Mouse (Mus musculus) neural tube, embryonic 12.5 days (tissue): ENCODE results near the gene Sost. TPM values are rescaled to one million over a fixed set of nuclear protein-coding genes. Genes with fewer than 3 reads are reported as not detected.

Experiments
- ATAC-seq: fragments of 200-750 bp; cut with Nextera tagmentation; 2 replicates; pipeline ENCODE4 v1.8.0; 2017; ENCODE audit warnings: low read depth, mild to moderate bottlenecking, moderate TSS enrichment, moderate library complexity; ENCODE audit not compliant: low FRiP score
- H3K27ac ChIP-seq: fragments of 300-500 bp; sonication (generic); 2 replicates; pipeline ENCODE4 v1.5.1; 2016
- H3K27me3 ChIP-seq: fragments of 300-500 bp; sonication (generic); replicated peaks from 2 replicates; pipeline ENCODE4 v1.6.1; 2016; ENCODE audit warnings: mild to moderate bottlenecking
- H3K36me3 ChIP-seq: fragments of 300-500 bp; sonication (generic); 2 replicates; pipeline ENCODE4 v1.6.1; 2016; ENCODE audit warnings: mild to moderate bottlenecking
- H3K4me1 ChIP-seq: fragments of 300-500 bp; sonication (generic); 2 replicates; pipeline ENCODE4 v1.6.1; 2016
- H3K4me2 ChIP-seq: fragments of 300-500 bp; sonication (generic); replicated peaks from 2 replicates; pipeline ENCODE4 v1.6.1; 2016; ENCODE audit warnings: mild to moderate bottlenecking
- H3K4me3 ChIP-seq: fragments of 300-500 bp; sonication (generic); 2 replicates; pipeline ENCODE4 v1.5.1; 2016
- H3K9ac ChIP-seq: fragments of 300-500 bp; sonication (generic); 2 replicates; pipeline ENCODE4 v1.6.1; 2016; ENCODE audit warnings: mild to moderate bottlenecking
- H3K9me3 ChIP-seq: fragments of 300-500 bp; sonication (generic); 2 replicates; pipeline ENCODE4 v1.6.1; 2016; ENCODE audit warnings: mild to moderate bottlenecking
- WGBS: fragments of 180-500 bp; shearing (Covaris S2); methylation state at CpG from one replicate; pipeline ENCODE4 v1.1.7; 2016; 5-methylcytosine and 5-hydroxymethylcytosine counted together
- polyA plus RNA-seq: library from polyadenylated mRNA; unstranded; fragments of >200 nt; fragmentation: Nextera tagmentation; extraction: Ambion mirVana; gene quantifications from 2 replicates; pipeline ENCODE4 v1.2.1, GENCODE M21; 2016

Sost gene
- polyA plus RNA-seq, 1 experiment from 2014 or later, result 0.20 TPM

DNA sequence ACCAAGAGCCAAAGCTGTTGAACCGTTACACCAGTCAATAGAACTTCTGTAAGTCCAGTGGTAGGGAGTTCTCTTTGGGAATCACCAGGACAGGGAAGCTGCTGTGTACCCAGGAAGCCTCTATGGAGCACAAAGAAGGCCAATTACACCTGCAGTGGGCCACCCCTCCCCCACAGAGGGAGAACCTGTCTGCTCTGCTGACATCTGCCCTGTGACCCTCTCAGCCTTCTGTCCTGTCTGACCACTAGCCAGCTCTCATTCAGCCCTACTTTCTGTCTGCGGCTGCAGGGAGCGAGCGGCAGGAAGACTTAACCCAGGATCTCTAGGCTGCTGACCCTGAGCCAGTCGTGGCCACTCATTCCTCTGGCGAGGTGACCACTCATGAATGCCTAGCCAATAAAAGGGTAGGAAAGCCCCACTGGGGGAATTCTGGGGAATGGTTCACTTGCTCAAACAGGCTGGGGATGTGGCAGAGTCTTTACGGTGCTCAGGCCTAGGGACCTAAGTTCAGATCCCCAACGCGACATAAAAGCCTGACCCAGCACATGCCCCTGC, 13.9 kb upstream of the Sost start:
- H3K4me1 ChIP-seq, result peaks cover 16% of the 10 kb centered on the region
- H3K4me3 ChIP-seq, result no peak overlapping the region
- WGBS, result 76% methylated on average over 9 of the region's 9 CpGs
- no peaks in the 10 kb centered on the region for H3K27me3 ChIP-seq
- no peak overlapping the region for H3K9ac ChIP-seq
- no peaks in the 10 kb centered on the region for H3K9me3 ChIP-seq
- H3K36me3 ChIP-seq, result no peaks in the 10 kb centered on the region
- no peak overlapping the region for H3K27ac ChIP-seq
- no peak overlapping the region for H3K4me2 ChIP-seq
- ATAC-seq, result no peak

- no peaks in the 10 kb centered on the region for H3K36me3 ChIP-seq
- no peak for ATAC-seq
- no peak overlapping the region for H3K9ac ChIP-seq
- H3K27ac ChIP-seq, result no peak overlapping the region
- no peak overlapping the region for H3K4me2 ChIP-seq
- peaks cover 6% of the 10 kb centered on the region for H3K4me1 ChIP-seq
- WGBS, result 88% methylated on average over 5 of the region's 5 CpGs
- H3K9me3 ChIP-seq, result no peaks in the 10 kb centered on the region
- no peak overlapping the region for H3K4me3 ChIP-seq
- no peaks in the 10 kb centered on the region for H3K27me3 ChIP-seq
Observed at GRCm38 (mm10) chr11:101979140-101979539, 12.3 kb upstream of the Sost start.

DNA sequence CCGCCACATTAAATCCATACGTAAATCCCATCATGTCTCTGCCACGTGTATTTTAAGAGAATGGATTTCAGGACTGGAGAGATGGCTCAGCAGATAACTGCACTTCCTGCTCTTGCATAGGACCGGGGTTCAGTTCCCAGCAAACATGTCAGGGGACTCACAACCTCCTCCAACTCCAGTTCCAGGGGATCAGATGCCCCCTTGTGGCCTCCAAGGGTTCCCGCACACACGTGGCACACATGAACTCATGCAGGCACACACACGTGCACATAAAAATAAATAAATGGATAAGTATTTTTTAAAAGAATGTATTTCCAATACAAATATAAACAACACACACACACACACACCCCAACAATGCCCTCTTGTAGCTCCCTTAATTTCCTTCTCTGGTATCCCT, 10.1 kb upstream of the Sost start:
- 96% methylated on average over 7 of the region's 7 CpGs for WGBS
- no peak overlapping the region for H3K4me3 ChIP-seq
- peaks cover 3% of the 10 kb centered on the region; the same call in 1 of the 2 replicates for H3K4me1 ChIP-seq
- no peak for ATAC-seq
- no peaks in the 10 kb centered on the region for H3K9me3 ChIP-seq
- H3K27me3 ChIP-seq, result no peaks in the 10 kb centered on the region
- no peaks in the 10 kb centered on the region for H3K36me3 ChIP-seq
- no peak overlapping the region for H3K4me2 ChIP-seq
- no peak overlapping the region for H3K9ac ChIP-seq
- H3K27ac ChIP-seq, result no peak overlapping the region

DNA sequence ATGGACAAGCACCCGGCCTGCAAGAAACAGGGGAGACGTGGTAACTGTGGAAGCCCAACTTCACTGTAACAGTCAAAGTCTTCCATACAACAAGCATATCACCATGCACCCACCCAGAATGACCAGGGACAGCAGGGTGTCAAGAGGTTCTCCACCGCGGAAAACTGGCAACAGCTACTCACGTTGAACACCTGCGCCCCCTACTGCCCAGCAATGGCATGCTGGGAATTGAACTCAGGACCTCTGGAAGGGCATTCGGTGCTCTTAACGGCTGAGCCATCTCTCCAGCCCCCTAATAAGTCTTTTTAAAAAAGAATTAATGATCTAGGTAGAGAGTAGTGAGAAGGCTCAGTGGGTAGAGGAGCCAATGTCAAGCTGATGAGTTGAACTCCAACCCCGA, 8.1 kb upstream of the Sost start:
- no peak overlapping the region for H3K9ac ChIP-seq
- no peaks in the 10 kb centered on the region for H3K27me3 ChIP-seq
- no peak overlapping the region for H3K27ac ChIP-seq
- ATAC-seq, result no peak
- no peaks in the 10 kb centered on the region for H3K9me3 ChIP-seq
- no peak overlapping the region for H3K4me2 ChIP-seq
- H3K36me3 ChIP-seq, result no peaks in the 10 kb centered on the region
- H3K4me1 ChIP-seq, result peaks cover 3% of the 10 kb centered on the region; the same call in 1 of the 2 replicates
- no peak overlapping the region for H3K4me3 ChIP-seq
- 54% methylated on average over 9 of the region's 9 CpGs for WGBS

- H3K9ac ChIP-seq, result no peak overlapping the region
- H3K27ac ChIP-seq, result no peak overlapping the region
- no peaks in the 10 kb centered on the region for H3K9me3 ChIP-seq
- H3K36me3 ChIP-seq, result no peaks in the 10 kb centered on the region
- ATAC-seq, result no peak
- H3K4me1 ChIP-seq, result peaks cover 3% of the 10 kb centered on the region; the same call in 1 of the 2 replicates
- 49% methylated on average over 6 of the region's 6 CpGs for WGBS
- no peak overlapping the region for H3K4me2 ChIP-seq
- H3K4me3 ChIP-seq, result no peak overlapping the region
- no peaks in the 10 kb centered on the region for H3K27me3 ChIP-seq
Observed at GRCm38 (mm10) chr11:101974181-101974580, 7.4 kb upstream of the Sost start.

DNA sequence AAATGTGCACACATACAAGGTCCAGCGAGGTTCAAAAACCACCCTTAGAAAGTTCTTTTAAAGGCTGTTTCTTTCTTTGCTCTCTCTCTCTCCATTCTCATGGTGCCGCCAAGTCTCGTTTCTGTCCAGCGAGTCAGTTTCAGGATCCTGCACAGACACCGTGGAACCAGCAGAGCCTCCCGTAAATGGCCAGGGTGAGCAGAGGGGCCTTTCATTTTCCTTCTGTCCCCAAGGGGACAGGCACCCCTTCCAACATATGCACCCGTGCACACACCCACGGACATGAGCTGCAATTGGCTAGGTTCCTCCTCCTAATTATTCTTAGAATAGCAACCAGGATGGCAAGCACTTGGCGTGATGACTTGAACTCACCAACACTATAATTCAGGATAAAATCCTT, 6.7 kb upstream of the Sost start:
- Histone ChIP-seq H3K4me3 (no peak overlapping the region), H3K9ac (no peak overlapping the region), H3K27me3 (no peaks in the 10 kb centered on the region), H3K9me3 (no peaks in the 10 kb centered on the region), H3K4me1 (peaks cover 5% of the 10 kb centered on the region), H3K4me2 (no peak overlapping the region), H3K36me3 (no peaks in the 10 kb centered on the region), H3K27ac (no peak overlapping the region)
- ATAC-seq, result no peak
- WGBS, result 76% methylated on average over 9 of the region's 9 CpGs

DNA sequence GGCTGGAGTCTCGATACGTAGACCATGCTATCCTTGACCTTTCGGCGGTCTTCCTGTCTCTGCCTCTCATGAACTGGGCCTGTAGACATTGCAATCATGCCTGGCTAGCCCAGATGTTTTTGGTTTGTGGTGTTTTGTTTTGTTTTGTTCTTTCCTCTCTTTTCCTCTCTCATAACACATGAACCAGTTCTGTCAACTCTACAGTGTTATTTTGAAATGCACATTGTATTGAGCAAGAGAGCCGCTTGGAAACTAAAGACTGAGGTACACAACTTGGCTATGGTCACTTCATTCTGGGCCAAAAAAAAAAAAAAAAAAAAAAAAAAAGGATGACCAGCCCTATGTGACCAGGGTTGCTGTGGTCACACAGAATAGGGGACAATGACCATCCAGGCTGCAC, 5.8 kb upstream of the Sost start:
- Histone ChIP-seq H3K27me3 (peaks cover 5% of the 10 kb centered on the region; the same call in 1 of the 2 replicates), H3K9me3 (no peaks in the 10 kb centered on the region), H3K9ac (no peak overlapping the region), H3K27ac (no peak overlapping the region), H3K4me2 (no peak overlapping the region), H3K4me3 (no peak overlapping the region), H3K4me1 (peaks cover 6% of the 10 kb centered on the region), H3K36me3 (no peaks in the 10 kb centered on the region)
- no peak for ATAC-seq
- WGBS, result 96% methylated on average over 5 of the region's 5 CpGs

- peaks cover 9% of the 10 kb centered on the region; the same call in 1 of the 2 replicates for H3K27me3 ChIP-seq
- H3K9ac ChIP-seq, result no peak overlapping the region
- H3K9me3 ChIP-seq, result no peaks in the 10 kb centered on the region
- H3K27ac ChIP-seq, result no peak overlapping the region
- no peak overlapping the region for H3K4me3 ChIP-seq
- H3K4me2 ChIP-seq, result no peak overlapping the region
- H3K4me1 ChIP-seq, result peaks cover 11% of the 10 kb centered on the region
- 80% methylated on average over 3 of the region's 3 CpGs for WGBS
- H3K36me3 ChIP-seq, result no peaks in the 10 kb centered on the region
- ATAC-seq, result no peak
Observed at GRCm38 (mm10) chr11:101972097-101972496, 5.3 kb upstream of the Sost start.

GRCm38 (mm10) chr11:101971410-101971809, 4.6 kb upstream of the Sost start:
- ATAC-seq, result no peak
- Histone ChIP-seq H3K27me3 (peaks cover 16% of the 10 kb centered on the region), H3K4me1 (peaks cover 14% of the 10 kb centered on the region), H3K27ac (no peak overlapping the region), H3K36me3 (no peaks in the 10 kb centered on the region), H3K4me3 (no peak overlapping the region), H3K4me2 (no peak overlapping the region), H3K9me3 (no peaks in the 10 kb centered on the region), H3K9ac (no peak overlapping the region)
- 46% methylated on average over 3 of the region's 3 CpGs for WGBS

DNA sequence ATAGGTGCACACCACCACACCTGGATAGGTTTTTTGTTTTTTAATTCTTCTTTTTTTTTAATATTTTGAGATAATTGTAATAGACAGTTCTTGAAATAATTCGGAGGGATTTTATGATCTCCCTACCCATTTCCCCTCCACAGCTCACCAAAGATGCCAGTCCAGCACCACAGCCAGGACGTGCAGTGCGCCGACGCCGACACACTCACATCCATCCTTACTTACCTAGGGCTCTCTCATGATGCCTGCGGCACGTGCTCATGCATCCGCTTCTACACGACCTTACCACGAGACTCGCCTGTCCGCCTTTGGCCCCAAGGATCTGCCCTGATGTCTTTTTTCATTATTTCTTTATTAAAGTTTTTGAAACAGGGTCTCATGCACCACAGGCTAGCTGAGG, 3.0 kb upstream of the Sost start:
- Histone ChIP-seq H3K27ac (no peak overlapping the region), H3K9ac (no peak overlapping the region), H3K9me3 (no peaks in the 10 kb centered on the region), H3K27me3 (peaks cover 32% of the 10 kb centered on the region), H3K36me3 (no peaks in the 10 kb centered on the region), H3K4me1 (peaks cover 26% of the 10 kb centered on the region), H3K4me3 (no peak overlapping the region), H3K4me2 (no peak overlapping the region)
- ATAC-seq, result no peak
- WGBS, result 83% methylated on average over 13 of the region's 13 CpGs

DNA sequence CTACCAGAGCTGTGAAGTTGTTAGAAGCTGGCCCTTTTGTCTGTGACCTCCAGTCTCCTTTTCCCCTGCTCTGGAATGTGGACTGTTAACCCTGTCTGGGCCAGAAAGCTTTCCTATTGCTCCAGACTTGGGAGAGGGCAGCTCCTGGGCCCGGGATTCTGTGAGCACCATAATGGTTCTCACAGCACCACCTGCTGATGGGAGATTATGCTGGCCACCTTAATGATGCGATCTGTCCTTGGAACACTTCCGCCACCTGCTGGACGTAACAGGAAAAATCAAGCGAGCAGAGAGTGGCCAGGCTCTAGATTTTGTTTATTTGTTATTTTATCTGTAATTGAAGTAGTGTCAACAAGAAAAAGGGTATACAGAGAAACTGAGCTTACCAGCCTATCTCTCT, 2.0 kb upstream of the Sost start:
- Histone ChIP-seq H3K4me1 (peaks cover 36% of the 10 kb centered on the region), H3K4me3 (no peak overlapping the region), H3K9me3 (no peaks in the 10 kb centered on the region), H3K27me3 (peaks cover 42% of the 10 kb centered on the region), H3K4me2 (no peak overlapping the region), H3K27ac (no peak overlapping the region), H3K9ac (no peak overlapping the region), H3K36me3 (no peaks in the 10 kb centered on the region)
- WGBS, result under 1% methylated on average over 5 of the region's 5 CpGs
- no peak for ATAC-seq

- H3K4me1 ChIP-seq, result peaks cover 41% of the 10 kb centered on the region
- H3K36me3 ChIP-seq, result no peaks in the 10 kb centered on the region
- WGBS, result 4% methylated on average over 7 of the region's 7 CpGs
- no peak for ATAC-seq
- no peak overlapping the region for H3K4me3 ChIP-seq
- peaks cover 47% of the 10 kb centered on the region for H3K27me3 ChIP-seq
- no peak overlapping the region for H3K27ac ChIP-seq
- H3K4me2 ChIP-seq, result 0 out of 2 replicates have a peak overlapping the region, but pooled peaks have one; percentile 1
- no peaks in the 10 kb centered on the region for H3K9me3 ChIP-seq
- no peak overlapping the region for H3K9ac ChIP-seq
Observed at GRCm38 (mm10) chr11:101968311-101968710, 1.5 kb upstream of the Sost start.

GRCm38 (mm10) chr11:101965553-101965952, 1.3 kb downstream of the Sost start:
- Histone ChIP-seq H3K9ac (no peak overlapping the region), H3K4me3 (no peak overlapping the region), H3K4me2 (no peak overlapping the region), H3K4me1 (peaks cover 50% of the 10 kb centered on the region), H3K27ac (no peak overlapping the region), H3K9me3 (no peaks in the 10 kb centered on the region), H3K27me3 (peaks cover 73% of the 10 kb centered on the region), H3K36me3 (no peaks in the 10 kb centered on the region)
- no peak for ATAC-seq
- WGBS, result 4% methylated on average over 2 of the region's 2 CpGs
